ENCODE assay signal across 15 mouse cellular contexts in the genomic region with DNA sequence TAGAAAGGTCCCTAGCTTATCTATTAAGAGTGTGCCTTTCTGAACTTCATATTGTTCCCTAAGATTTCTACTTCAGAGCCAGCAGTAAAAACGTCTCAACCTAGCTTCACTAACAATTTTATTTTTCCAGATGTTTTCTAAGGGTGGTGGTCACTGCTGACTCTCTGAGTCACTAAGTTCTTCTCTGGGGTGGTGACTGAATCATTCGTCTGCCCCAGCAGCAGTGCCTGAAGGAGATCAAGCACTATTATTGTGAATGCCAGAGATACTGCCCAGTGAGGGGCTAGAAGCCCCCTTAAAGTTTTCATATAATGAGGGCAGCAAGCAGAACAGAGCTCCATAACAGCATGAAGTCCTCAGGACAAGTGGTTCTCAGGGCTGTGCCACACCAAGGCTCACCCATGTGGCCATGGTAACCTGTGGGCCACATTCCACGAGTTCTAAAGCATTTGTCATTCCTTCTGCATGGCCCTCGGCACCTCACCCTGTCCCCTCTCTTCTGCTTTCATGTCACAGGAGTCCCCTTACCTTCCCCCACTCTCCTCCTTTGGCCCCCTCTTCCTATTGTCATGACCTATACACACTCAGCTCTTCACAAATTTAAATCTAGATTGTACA.
"Had no signal": no experiment of that assay in that cellular context is flagged by ENCODE, and none has a peak within 500 bp of the region (broad histone marks: within the 10 kb centered on the region; RNA-seq: fewer than 3 reads in every experiment).

No protein-coding gene starts in this region.

- H3K9me3 ChIP-seq: intestine, embryonic 15.5 days; midbrain, embryonic 13.5 days had no signal

- H3K27ac ChIP-seq: intestine, embryonic 15.5 days; kidney, postnatal 0 days; layer of hippocampus, adult 2 months; left cerebral cortex, adult 2 months; liver, embryonic 14.5 days; midbrain, embryonic 10.5 days; midbrain, embryonic 13.5 days had no signal

- H3K4me1 ChIP-seq: intestine, embryonic 15.5 days; megakaryocyte, embryonic 14.5 days had no signal

- H3K9ac ChIP-seq: intestine, embryonic 15.5 days; liver, embryonic 14.5 days; liver, postnatal 0 days; midbrain, embryonic 13.5 days had no signal

- H3K4me2 ChIP-seq: intestine, embryonic 15.5 days; midbrain, embryonic 13.5 days had no signal

- H3K4me3 ChIP-seq: intestine, embryonic 15.5 days; layer of hippocampus, adult 2 months; left cerebral cortex, adult 2 months; megakaryocyte, embryonic 14.5 days; midbrain, embryonic 10.5 days; midbrain, embryonic 13.5 days had no signal

- H3K27me3 ChIP-seq: intestine, embryonic 15.5 days; megakaryocyte, embryonic 14.5 days; midbrain, embryonic 13.5 days had no signal

- DNase-seq: kidney, adult 11 months; kidney, adult 8-10 months; kidney, postnatal 25 days; layer of hippocampus, adult 9-11 months; liver, postnatal 0 days; thymus, adult 18-20 months; thymus, postnatal 36 days had no signal

- H3K36me3 ChIP-seq: intestine, embryonic 15.5 days; midbrain, embryonic 10.5 days; midbrain, embryonic 13.5 days had no signal

- ATAC-seq: intestine, embryonic 15.5 days; liver, postnatal 0 days; midbrain, embryonic 13.5 days had no signal
